In genomic region chr10:58627569-58627968, GRCm38 (mm10) we compare ENCODE assay signal across 8 mouse cellular contexts. TPM values are rescaled to one million over a fixed set of nuclear protein-coding genes. Genes with fewer than 3 reads are reported as not detected.
DNase-seq lines count a peak whose midpoint lies in the region; ATAC-seq and TF ChIP-seq lines count a peak whose summit lies in the region.

No protein-coding gene starts in this region.

- peak; percentile 59 for ATAC-seq in intestine, embryonic 15.5 days
- peak; percentile 55; the same call in 1 of the 2 replicates for ATAC-seq in lung, embryonic 14.5 days (ENCODE audit: insufficient read depth)

- no peak overlapping the region for H3K27ac ChIP-seq in intestine, embryonic 15.5 days
- no peak overlapping the region for H3K27ac ChIP-seq in lung, embryonic 14.5 days (ENCODE audit: low read depth)

- no peaks in the 10 kb centered on the region for H3K27me3 ChIP-seq in intestine, embryonic 15.5 days (replicated peaks)
- H3K27me3 ChIP-seq in lung, embryonic 14.5 days (ENCODE audit: insufficient read depth, low read length): no peaks in the 10 kb centered on the region

- no peaks in the 10 kb centered on the region for H3K36me3 ChIP-seq in intestine, embryonic 15.5 days
- no peaks in the 10 kb centered on the region for H3K36me3 ChIP-seq in lung, embryonic 14.5 days (ENCODE audit: insufficient read depth)

- H3K4me2 ChIP-seq in intestine, embryonic 15.5 days (replicated peaks): no peak overlapping the region
- no peak overlapping the region for H3K4me2 ChIP-seq in lung, embryonic 14.5 days

- H3K4me3 ChIP-seq in intestine, embryonic 15.5 days (replicated peaks): no peak overlapping the region
- no peak overlapping the region for H3K4me3 ChIP-seq in lung, embryonic 14.5 days (ENCODE audit: low read depth, low read length)

- H3K4me1 ChIP-seq in intestine, embryonic 15.5 days (replicated peaks): no peaks in the 10 kb centered on the region
- no peaks in the 10 kb centered on the region for H3K4me1 ChIP-seq in lung, embryonic 14.5 days (ENCODE audit: insufficient read depth)

- H3K9me3 ChIP-seq in intestine, embryonic 15.5 days: no peaks in the 10 kb centered on the region
- H3K9me3 ChIP-seq in lung, embryonic 14.5 days (ENCODE audit: low read depth, low read length): no peaks in the 10 kb centered on the region

- no peak overlapping the region for H3K9ac ChIP-seq in intestine, embryonic 15.5 days
- H3K9ac ChIP-seq in lung, embryonic 14.5 days: no peak overlapping the region

- TF ChIP-seq CTCF in lung, embryonic 14.5 days (IDR thresholded peaks at IDR 0.05; ENCODE audit: low read depth): peak; percentile 82

- peak; percentile 17 to 28 for DNase-seq in cerebellum, adult 18-20 months
- no peak for DNase-seq in cerebellum, adult 8-10 months
- peak; percentile 22 for DNase-seq in 416B (ENCODE audit: low read depth)
- DNase-seq in embryo, embryonic 9.5 days (ENCODE audit: extremely low spot score): peak; percentile 28
- DNase-seq in lung, embryonic 14.5 days: peak; percentile 76
- DNase-seq in right cerebral cortex, postnatal 14 days: peak; percentile 45
- DNase-seq in ovary, postnatal 10 days (ENCODE audit: low spot score): no peak

RNA-seq across cellular contexts. Expression of gene Edar, which starts 47.9 kb away (rescaled TPM):
- polyA plus RNA-seq in intestine, embryonic 15.5 days (2015; fragmentation: Nextera tagmentation; extraction: Ambion mirVana): 0.33 TPM in 2 replicates
- 0.36 and 0.51 TPM in 2 replicates for polyA plus RNA-seq in lung, embryonic 14.5 days (2014; fragmentation: Nextera tagmentation; extraction: Ambion mirVana)

Comparison
In these comparisons a context has a peak if more than half of its experiments do, and no peak if none do; other contexts are left out.
1. DNase-seq: peak in cerebellum, adult 18-20 months (2 of 2), 416B (single experiment), embryo, embryonic 9.5 days (single experiment), lung, embryonic 14.5 days (single experiment) and right cerebral cortex, postnatal 14 days (single experiment); none in cerebellum, adult 8-10 months (single experiment) and ovary, postnatal 10 days (single experiment).